Mouse (Mus musculus) Patski (cell line): ENCODE data around the gene Nmrk2. TPM values are rescaled to one million over a fixed set of nuclear protein-coding genes. Genes with fewer than 3 reads are reported as not detected.

ENCODE experiments used
- ATAC-seq: fragments of 100-300 bp; one replicate; pipeline ENCODE4 v1.8.0; 2021
- CTCF ChIA-PET: fragments of 350-600 bp; sonication (Branson Sonifier 250); formaldehyde crosslinking; loops from one replicate; lab custom pipeline; 2022; ENCODE audit warnings: inconsistent platforms; lab: Charles Lee
- POLR2A ChIA-PET: fragments of 350-600 bp; sonication (Branson Sonifier 250); formaldehyde crosslinking; loops from one replicate; lab custom pipeline; 2022; ENCODE audit warnings: antibody characterized with exemption, inconsistent platforms; lab: Charles Lee
- DNase-seq: peaks from one replicate; pipeline ENCODE4 v3.0.0-alpha.2; 2011; ENCODE audit warnings: low read depth, low spot score
- H3K27me3 ChIP-seq: fragments of 371-371 bp; one replicate; pipeline ENCODE4 v1.5.1; 2021
- CTCF ChIP-seq: fragments of 100-300 bp; IDR thresholded peaks from one replicate; pipeline ENCODE4 v1.5.1; 2021
- in situ Hi-C: fragments of 300-500 bp; cut with MboI; formaldehyde crosslinking; loops from 3 replicates; pipeline ENCODE4 v1.11.1; 2018; ENCODE audit warnings: low pct_unique_long_range_greater_than_20kb, mixed read lengths
- polyA plus RNA-seq: library from polyadenylated mRNA; unstranded; gene quantifications from one replicate; pipeline ENCODE4 v1.2.3, GENCODE M21; 2021

Nmrk2 gene
- polyA plus RNA-seq, 1 experiment from 2014 or later, result 0.14 TPM

DNA sequence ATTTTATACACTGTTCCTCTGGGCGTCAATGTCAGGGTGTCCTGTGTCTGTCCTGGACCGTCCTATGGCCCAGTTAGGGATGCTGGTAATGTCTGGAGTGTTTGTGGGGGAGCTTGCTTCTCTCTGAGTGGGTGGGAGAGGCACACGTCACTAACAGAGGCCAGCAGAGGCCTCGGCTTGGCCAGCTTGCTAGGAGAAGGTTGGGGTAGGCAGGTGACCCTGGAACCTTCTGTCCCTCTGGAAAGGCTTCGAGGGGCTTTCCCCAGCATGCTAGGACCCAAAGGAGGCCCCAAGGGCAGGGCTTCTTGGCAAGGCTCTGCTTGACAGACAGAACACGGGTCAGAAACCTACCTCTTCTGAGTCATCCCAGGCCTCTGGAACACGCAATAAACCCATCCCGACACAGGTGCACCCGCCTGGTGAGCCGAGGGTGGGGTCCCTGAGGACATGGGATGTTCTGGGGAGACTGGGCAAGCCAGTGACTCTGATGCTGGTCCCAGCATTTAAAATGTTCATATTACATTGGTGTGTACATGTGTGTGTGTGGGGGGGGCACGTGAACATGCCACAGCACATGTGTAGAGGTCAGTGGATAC is 5.3 kb downstream of the Nmrk2 start:
- no peaks in the 10 kb centered on the region for H3K27me3 ChIP-seq
- DNase-seq (no peak), ATAC-seq (no peak)
- in situ Hi-C loops, result no loop called here
- no peak for TF ChIP-seq CTCF
- POLR2A ChIA-PET, result interaction anchor here (1.3 kb wide), 1 partner anchor 21 kb away, joined by 4 read pairs; no protein-coding TSS in a partner anchor
- CTCF ChIA-PET, result interaction anchor here (0.7 to 2.7 kb wide), 3 partner anchors 14 to 21 kb away, joined by 3 to 21 read pairs (median 4); no protein-coding TSS in a partner anchor

- ATAC-seq (no peak), DNase-seq (no peak)
- in situ Hi-C loops, result no loop called here
- ChIA-PET POLR2A (interaction anchor here (1.3 kb wide), 1 partner anchor 23 kb away, joined by 4 read pairs; no protein-coding TSS in a partner anchor), CTCF (interaction anchor here (1.9 kb wide), 1 partner anchor 15 kb away, joined by 4 read pairs; no protein-coding TSS in a partner anchor)
- no peak for TF ChIP-seq CTCF
- H3K27me3 ChIP-seq, result no peaks in the 10 kb centered on the region
Observed at GRCm38 (mm10) chr10:81195300-81195699, 6.6 kb downstream of the Nmrk2 start.

- no peak for TF ChIP-seq CTCF
- H3K27me3 ChIP-seq, result no peaks in the 10 kb centered on the region
- no peak for ATAC-seq
- in situ Hi-C loops, result no loop called here
- no peak for DNase-seq
- CTCF ChIA-PET, result interaction anchor here (0.9 to 4.4 kb wide), 4 partner anchors 11 to 28 kb away, joined by 3 to 23 read pairs (median 4); no protein-coding TSS in a partner anchor
- POLR2A ChIA-PET, result interaction anchor here (2.3 kb wide), 1 partner anchor 29 kb away, joined by 8 read pairs; no protein-coding TSS in a partner anchor
Observed at GRCm38 (mm10) chr10:81193991-81194774, 7.7 kb downstream of the Nmrk2 start.

DNA sequence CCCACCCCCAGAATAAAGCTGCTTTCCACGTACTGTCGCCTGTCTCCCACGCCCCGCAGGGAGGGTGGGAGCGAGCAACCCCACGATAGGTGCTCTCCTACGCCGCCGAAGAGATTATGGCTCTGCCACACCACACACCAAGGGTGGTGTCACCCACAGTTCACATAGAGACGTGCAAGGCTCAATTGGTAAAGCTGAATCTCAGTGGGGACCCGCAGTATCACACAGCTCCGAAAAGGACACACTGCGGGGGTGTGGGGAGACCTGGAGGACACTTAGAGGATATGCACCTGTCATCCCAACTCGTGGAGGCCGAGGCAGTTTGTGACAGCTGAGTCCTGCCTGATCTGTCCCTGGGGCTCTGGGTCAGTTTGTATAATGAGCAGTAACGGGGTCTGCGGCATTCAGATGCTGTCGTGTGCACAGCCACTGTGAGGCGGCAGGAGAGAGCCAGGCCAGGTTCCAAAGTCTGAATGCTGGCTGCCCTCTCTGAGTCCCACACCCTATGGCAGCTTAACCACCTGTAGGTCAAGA is 8.8 kb downstream of the Nmrk2 start:
- no peak for TF ChIP-seq CTCF
- CTCF ChIA-PET, result interaction anchor here (4.4 kb wide), 1 partner anchor 24 kb away, joined by 23 read pairs; no protein-coding TSS in a partner anchor
- POLR2A ChIA-PET, result interaction anchor here (0.6 to 2.3 kb wide), 5 partner anchors 9 to 226 kb away, joined by 3 to 8 read pairs (median 4); partner anchors contain the start of genes 4930442H23Rik and Atcay
- no peaks in the 10 kb centered on the region for H3K27me3 ChIP-seq
- ATAC-seq (no peak), DNase-seq (no peak)
- in situ Hi-C loops, result no loop called here

- in situ Hi-C loops, result no loop called here
- ChIA-PET CTCF (interaction anchor here (4.4 kb wide), 1 partner anchor 25 kb away, joined by 23 read pairs; no protein-coding TSS in a partner anchor), POLR2A (interaction anchor here (0.9 to 2.3 kb wide), 4 partner anchors 9 to 39 kb away, joined by 3 to 8 read pairs (median 5); partner anchors contain the start of genes 4930442H23Rik and Atcay)
- DNase-seq, result no peak
- no peak for TF ChIP-seq CTCF
- H3K27me3 ChIP-seq, result no peaks in the 10 kb centered on the region
- ATAC-seq, result no peak
Observed at GRCm38 (mm10) chr10:81192270-81192967, 9.4 kb downstream of the Nmrk2 start.

DNA sequence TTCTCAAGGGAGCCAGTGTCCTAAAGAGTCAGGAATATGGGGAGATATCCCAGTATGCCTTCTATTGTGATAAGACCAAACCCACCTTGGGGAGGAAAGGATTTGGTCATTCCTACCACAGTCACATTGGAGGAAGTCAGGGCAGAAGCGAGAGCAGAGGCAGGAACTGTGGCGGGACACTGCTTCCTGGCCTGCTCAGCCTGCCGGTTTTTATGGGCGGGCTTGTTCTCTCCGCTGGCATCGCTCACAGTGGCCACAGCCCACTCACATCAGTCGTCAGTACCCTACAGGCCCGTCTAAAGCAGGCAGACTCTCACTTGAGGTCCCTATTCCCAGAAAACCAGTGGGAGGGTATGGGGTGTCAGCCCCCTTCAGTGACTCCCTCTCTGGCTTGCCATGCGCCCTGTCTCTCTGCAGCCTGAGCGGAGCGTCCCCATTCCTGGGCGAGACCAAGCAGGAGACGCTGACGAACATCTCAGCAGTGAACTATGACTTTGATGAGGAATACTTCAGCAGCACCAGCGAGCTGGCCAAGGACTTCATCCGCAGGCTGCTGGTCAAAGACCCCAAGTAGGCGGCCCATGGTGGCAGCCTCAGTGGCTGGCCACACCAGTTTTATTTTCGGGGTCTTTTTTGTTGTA is 10.4 kb downstream of the Nmrk2 start:
- POLR2A ChIA-PET, result interaction anchor here (1.2 to 1.8 kb wide), 2 partner anchors 13 to 40 kb away, joined by 4 to 6 read pairs; partner anchors contain the start of gene Atcay
- DNase-seq (no peak), ATAC-seq (no peak)
- CTCF ChIA-PET, result interaction anchor here (4.4 kb wide), 1 partner anchor 26 kb away, joined by 23 read pairs; no protein-coding TSS in a partner anchor
- in situ Hi-C loops, result no loop called here
- TF ChIP-seq CTCF, result no peak
- H3K27me3 ChIP-seq, result no peaks in the 10 kb centered on the region

GRCm38 (mm10) chr10:81190912-81191321 is 10.9 kb downstream of the Nmrk2 start:
- DNase-seq (no peak), ATAC-seq (no peak)
- in situ Hi-C loops, result no loop called here
- no peak for TF ChIP-seq CTCF
- POLR2A ChIA-PET, result interaction anchor here (1.8 kb wide), 1 partner anchor 13 kb away, joined by 6 read pairs; no protein-coding TSS in a partner anchor
- CTCF ChIA-PET, result interaction anchor here (4.4 kb wide), 1 partner anchor 26 kb away, joined by 23 read pairs; no protein-coding TSS in a partner anchor
- no peaks in the 10 kb centered on the region for H3K27me3 ChIP-seq

GRCm38 (mm10) chr10:81190236-81190911 is 11.5 kb downstream of the Nmrk2 start:
- in situ Hi-C loops, result no loop called here
- TF ChIP-seq CTCF, result no peak
- POLR2A ChIA-PET, result interaction anchor here (1.1 to 1.8 kb wide), 2 partner anchors 12 to 34 kb away, joined by 5 to 6 read pairs; no protein-coding TSS in a partner anchor
- CTCF ChIA-PET, result interaction anchor here (1.3 to 4.4 kb wide), 2 partner anchors 27 to 54 kb away, joined by 3 to 23 read pairs; no protein-coding TSS in a partner anchor
- no peaks in the 10 kb centered on the region for H3K27me3 ChIP-seq
- ATAC-seq (no peak), DNase-seq (no peak)

- in situ Hi-C loops, result no loop called here
- ATAC-seq (no peak), DNase-seq (no peak)
- POLR2A ChIA-PET, result interaction anchor here (0.7 to 1.8 kb wide), 3 partner anchors 12 to 33 kb away, joined by 5 to 11 read pairs (median 6); no protein-coding TSS in a partner anchor
- H3K27me3 ChIP-seq, result no peaks in the 10 kb centered on the region
- CTCF ChIA-PET, result interaction anchor here (1.3 kb wide), 1 partner anchor 55 kb away, joined by 3 read pairs; no protein-coding TSS in a partner anchor
- TF ChIP-seq CTCF, result no peak
Observed at GRCm38 (mm10) chr10:81189821-81190220, 12.0 kb downstream of the Nmrk2 start.
